Mouse (Mus musculus) hindlimb bud, embryonic 11.5 days (tissue): ENCODE results near the gene Ank3.

Experiments
- DNase-seq: peaks from one replicate; pipeline ENCODE4 v3.0.0-alpha.2; 2012; ENCODE audit warnings: low read depth, low spot score; ENCODE audit errors: extremely low spot score

Gene Ank3

DNA sequence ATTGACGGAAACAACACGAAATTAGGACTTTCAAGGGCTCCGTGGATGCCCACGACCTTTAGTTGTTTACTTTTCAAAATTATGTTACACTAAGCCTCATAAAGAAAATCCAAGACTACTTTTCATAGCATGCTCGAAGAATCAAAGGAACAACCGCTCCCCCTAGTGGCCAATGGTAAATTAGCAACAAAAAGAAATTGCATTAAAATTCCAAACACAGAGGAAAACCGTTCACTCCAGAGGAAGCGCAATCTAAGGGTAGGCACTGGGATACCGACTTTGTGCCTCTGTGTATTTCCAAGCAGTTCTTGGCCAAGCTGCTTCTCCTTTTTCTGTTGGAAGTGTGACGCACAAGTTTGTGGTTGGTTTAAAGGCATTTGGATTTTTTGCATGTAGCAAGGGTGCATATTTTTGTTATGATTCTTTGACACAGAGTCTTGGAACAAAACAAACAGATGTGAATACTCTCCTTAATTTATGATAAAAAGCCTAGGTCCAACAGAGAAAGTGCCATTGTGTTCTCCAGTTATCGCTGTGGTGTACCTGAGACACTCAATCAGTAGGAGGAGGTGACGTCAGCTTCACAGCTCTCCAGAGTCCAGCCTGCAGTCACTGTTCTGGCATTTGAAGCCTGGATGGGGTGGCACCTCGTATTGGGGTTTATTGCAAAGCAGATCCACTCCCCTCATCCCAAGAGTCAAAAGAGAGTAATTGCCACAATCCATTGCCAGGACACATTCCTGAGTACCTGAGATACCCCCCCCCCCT lies 256.5 kb downstream of the Ank3 start:
- peak; percentile 67 for DNase-seq

DNA sequence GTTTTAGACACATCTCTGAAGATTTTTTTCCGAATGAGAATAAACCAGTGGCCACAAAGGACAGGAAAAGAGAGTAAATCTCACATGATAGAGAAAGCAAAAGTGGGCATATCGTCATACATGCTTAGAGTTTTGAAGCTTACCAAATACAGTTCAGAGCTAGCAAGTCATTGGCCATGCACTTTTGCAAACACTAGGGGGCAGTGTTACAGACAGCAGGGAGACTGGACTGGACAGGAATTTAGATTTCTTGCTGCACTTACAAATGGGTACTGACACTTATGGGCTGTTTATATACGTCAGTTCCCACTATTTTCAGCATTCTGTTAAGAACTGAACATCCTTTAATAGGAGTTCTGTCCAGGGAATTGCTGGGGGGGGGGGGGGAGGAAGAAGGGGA lies 257.7 kb downstream of the Ank3 start:
- peak; percentile 35 for DNase-seq

DNA sequence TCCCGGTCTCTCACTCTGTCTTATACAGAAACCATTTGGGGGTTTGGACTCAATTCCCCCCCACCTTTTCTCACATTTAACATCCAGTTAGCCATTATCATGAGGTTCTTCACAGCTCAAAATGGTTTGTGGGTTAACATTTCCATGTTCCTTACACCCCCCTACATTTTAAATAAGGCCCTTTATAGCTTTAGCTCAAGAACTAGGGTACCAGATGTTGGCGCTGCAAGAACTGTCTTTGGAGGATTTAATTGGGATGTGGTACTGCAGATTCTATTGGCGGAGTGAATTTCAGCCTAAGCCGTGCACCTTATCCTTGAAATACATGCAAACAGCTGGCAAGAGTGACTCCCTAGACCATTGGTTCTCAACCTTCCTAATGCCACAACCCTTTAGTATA lies 261.2 kb downstream of the Ank3 start:
- DNase-seq = no peak

DNA sequence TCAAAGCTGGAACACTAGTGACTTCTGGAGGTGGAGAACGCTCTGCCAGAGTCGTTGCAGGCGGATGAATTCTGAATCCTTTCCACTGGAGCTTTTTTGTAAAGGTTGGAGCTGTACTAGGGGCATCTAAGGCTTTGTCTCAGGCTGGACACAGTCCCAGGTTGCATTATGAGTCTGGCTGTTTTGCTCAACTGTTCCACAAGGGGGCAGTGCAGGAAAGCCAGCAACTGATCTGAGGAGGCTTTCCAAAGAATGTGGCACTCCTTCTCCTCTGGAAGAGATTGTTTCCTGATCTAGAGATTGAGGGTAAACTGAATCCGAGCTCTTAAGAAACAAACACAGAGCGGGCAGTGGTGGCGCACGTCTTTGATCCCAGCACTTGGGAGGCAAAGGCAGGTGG lies 263.8 kb downstream of the Ank3 start:
- peak; percentile 71 for DNase-seq

DNA sequence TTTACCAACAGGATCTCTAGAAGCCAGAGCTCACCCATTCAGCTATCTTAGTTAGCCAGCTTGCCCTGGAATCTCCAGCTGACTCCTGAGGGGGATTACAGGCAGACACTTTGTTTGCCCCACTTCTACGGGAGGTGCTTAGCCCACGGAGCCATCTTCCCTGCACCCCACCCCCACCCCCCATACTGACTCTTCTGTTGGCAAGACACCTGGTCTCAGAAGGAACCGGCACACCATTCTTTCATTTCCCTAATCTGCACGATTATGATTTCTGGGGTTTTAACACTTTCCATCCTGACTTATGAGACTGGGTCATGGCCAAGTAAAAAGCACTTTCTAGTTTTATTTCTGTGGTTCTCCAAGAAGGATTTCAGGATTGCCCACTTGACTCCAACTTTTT lies 268.9 kb downstream of the Ank3 start:
- no peak for DNase-seq

DNA sequence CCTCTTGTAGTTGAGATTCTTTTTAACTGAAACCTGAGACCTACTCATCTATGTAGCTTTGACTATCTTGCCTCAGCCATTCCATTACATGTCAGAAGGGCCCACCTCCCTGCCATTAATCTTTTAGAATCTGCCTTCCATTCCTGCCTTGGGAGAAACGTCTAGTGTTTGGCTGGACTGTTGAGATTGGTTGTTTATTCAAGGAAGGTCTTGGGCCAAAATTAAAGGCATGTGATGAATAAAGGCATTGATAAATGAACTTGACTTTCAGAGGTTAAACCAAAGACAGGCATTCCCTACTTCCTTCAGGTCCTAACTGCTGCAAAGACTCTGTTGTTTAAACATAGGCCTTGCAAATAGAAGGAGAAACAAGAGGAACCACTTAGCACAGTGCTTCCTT lies 271.9 kb downstream of the Ank3 start:
- no peak for DNase-seq

DNA sequence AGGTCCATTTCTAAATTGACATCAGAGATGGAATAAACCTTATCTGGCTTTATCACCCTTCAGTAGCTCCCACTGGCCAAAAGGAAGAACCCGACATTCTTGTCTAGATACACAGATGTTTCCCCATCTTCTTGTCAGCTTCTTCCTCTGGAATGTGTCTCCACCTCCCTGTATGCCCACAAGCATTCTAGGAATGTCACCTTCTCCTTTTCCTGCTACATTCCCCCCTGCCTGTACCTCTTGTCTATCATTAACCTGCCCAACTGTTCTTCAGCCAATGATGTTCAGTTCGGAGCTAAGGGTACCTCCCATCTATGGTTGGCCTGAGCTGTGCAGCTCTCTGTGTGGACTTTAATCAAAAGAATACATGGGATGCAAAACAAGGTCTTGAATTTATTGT lies 272.4 kb downstream of the Ank3 start:
- no peak for DNase-seq

DNA sequence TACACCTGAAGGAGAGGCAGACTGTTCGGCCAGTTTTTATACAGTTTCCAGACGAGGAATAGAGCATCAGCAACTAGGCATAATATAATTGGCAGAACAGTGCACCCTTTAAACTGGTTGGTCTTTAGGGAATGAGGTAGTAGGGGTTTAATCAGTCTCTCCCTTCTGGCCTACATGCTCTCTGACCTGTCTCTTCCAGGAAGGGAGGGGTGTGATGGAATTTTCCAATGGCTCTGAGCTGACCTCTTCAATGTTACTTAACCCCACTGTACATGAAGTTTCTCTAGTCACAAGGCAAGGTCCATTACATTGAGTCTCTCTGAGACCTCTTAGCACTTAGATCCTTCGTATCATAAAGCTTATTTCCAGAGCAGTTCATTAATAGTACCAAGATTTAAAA lies 272.9 kb downstream of the Ank3 start:
- DNase-seq = no peak

DNA sequence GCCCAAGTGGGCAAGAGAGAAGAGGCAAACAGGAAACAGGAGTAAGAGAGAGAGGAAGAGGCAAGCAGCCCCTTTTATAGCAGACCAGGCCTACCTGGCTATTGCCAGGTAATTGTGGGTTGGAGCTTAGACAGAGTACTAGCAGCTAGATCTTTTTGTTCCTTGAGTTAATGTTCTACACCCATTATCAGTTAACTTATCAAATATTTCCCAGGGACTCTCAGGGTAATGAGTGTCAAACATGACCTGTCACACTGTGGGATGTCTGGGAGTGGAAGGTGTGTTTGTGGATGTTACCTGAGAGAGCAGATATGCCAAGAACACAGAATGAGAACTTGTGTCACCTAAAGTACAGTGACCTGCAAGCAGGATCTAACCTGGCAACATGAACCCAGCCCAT lies 274.0 kb downstream of the Ank3 start:
- DNase-seq = no peak

DNA sequence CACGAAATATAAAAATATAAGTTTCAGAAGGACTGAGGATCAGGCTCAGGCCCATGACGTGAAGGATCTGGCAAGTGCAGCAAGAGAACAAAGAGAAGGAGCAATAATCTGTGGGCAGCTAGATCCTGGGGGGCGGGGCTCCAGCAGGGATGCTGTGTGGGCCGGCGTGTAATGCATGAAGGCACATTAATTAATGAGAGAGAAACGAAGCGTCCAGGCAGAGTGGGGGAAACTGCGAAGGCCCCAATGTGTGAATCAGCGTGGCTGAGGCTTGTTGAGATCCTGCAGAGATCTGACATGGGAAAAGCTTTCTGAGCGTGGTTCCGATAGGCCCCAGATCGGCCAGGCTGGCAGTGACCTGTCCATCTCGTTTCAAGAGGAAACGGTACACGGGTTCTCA lies 279.7 kb downstream of the Ank3 start:
- no peak for DNase-seq

DNA sequence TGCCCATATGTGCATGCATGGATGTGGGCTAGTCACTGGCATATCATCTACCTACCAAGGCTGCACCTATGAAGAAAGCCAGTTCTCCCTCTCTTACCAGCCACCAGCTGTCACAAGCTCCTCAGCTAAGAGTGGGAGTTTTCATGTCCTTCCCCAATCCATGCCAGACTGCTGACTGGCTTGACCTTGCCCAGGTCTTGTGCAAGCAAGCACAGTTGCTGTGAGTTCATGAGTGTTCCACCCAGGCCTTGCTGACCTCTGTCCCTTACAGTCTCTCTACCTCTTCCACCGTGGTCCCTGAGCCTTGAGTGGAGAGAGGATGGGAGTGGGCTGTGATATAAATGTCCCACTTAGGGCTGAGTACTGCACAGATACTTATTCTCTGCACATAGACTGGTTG lies 287.8 kb downstream of the Ank3 start:
- DNase-seq = no peak

DNA sequence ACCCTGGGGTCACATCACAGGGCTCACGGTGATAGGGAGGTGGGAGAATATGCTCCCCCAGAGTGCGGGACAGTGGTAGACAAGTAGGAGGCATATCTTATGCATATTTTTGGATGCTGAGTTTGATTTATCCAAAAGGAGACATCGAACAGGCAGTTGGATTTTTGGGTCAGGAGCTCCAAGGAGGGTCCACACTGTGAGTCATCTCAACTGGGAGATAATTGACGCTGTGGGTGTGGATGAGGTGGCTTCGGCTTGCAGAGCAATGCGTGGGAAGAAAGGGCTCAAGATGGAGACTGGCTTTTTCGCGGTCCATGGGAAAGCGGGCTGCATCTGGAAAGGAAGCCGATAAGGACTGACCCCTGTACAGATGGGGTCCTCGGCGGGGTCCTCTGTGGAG lies 290.5 kb downstream of the Ank3 start:
- DNase-seq = no peak

DNA sequence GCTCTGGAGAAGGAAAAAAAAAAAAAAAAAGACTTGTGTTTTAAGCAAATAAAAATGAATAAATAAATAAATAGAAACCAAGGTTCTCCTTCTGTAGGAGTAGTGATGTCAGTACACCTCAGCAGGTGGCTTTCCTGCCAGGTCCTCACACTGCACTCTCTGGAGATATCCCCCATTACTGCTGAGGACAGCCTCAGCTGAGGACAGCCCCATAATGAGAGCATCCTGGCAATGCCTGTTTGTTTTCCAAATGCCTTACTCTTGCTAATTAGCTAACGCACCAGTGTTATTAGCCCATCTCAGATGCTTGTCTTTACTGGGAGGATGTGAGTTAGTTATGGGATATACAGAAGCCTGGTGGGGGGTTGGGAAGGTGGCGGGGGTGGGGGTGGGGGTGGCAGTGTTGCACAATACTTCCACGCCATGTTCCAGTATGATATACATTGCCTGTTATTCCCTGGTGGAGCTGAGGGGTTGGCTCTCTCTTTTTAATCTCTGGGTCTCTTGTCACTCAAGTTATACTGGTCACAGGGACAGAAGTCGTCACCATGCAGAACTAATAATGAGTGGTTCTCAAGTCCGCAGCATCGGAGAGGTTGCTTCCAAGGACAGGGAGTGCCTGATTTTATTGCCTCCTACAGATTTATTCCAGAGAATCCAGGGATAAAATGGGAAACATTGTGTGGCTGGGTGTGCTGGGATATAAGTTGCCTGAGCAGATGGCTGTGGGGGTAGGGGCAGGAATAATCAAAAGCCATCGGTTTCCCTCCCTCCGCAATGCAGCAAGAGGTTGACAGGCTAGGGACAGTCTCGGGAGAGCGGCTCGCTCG lies 291.8 kb downstream of the Ank3 start:
- no peak for DNase-seq

DNA sequence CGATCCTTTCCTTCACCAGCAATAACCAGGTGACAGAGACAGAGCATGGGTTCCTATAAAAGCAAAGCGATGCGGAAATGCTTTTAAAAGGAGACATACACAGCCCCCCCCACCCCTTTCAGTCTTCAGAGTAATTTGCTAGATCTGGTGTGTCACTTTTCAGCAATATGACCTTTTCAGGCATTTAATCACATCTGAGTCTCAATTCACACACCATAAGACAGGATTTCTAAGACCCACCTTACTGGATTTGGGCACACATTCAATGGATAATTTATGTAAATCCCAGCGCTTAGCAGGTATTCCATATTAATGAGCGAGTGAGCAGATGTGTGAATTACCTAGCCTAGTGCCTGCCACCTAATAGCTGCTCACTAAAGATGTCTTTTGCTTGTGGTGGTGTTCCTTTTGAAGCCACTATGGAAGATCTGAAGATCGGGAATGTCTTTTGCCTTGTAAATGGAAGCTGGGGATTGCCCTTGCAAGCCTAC lies 292.4 kb downstream of the Ank3 start:
- no peak for DNase-seq

DNA sequence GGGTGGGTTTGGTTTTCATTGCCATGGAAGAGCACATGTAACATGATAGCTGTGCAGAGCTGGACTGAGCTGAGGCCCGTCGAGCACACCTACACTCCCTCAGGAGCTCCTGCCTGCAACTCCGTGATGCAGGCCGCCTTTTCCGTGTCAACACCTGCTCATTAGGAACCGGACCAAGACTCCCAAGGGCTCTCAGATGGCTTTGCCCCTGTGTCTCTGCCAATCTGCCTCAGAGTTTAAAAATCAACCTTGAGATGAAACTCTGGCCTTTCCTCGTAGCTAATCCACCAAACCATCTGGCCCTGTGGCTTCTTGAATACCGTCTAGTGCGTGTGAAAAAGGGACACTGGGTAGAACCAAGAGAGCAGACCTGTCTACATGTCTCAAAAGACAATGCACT lies 297.4 kb downstream of the Ank3 start:
- DNase-seq = no peak

DNA sequence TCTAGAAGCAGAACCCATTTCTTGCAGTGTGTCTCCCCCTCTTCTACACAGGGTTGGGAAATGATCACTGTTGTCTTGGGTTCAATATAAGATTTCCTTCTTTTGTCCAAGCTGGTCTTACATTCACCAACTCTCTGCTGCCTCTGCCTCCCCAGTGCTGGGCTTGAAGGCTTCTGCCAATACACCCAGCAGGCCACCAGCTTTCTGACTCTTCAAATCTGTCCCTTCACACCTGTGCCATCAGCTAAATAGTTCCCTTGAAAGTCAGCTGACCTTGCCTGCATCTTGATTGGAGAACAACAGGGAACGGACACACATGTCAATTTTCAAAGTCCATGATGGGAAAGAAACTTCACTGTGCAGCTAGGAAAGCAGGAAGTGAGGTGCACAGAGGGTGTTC lies 300.1 kb downstream of the Ank3 start:
- no peak for DNase-seq

DNA sequence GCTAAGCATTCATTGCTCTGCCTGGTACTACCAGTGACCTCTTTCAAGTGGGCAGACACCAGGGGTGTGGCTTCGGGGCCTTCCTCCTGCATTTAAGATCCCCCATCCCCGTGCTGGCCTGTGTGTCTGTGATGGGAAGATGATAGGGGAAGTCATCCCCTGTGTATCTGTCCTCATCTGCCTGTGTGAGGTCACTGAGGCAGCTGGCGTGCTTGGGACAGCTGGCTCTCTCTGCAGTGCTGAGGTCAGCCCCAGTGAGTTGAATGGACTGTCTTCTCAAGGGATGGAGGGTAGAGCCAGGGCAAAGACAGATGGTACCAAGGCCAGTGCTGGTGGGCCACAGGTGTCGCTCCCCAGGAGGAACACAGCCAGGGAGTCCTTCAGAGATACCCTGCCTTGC lies 302.7 kb downstream of the Ank3 start:
- DNase-seq = no peak

DNA sequence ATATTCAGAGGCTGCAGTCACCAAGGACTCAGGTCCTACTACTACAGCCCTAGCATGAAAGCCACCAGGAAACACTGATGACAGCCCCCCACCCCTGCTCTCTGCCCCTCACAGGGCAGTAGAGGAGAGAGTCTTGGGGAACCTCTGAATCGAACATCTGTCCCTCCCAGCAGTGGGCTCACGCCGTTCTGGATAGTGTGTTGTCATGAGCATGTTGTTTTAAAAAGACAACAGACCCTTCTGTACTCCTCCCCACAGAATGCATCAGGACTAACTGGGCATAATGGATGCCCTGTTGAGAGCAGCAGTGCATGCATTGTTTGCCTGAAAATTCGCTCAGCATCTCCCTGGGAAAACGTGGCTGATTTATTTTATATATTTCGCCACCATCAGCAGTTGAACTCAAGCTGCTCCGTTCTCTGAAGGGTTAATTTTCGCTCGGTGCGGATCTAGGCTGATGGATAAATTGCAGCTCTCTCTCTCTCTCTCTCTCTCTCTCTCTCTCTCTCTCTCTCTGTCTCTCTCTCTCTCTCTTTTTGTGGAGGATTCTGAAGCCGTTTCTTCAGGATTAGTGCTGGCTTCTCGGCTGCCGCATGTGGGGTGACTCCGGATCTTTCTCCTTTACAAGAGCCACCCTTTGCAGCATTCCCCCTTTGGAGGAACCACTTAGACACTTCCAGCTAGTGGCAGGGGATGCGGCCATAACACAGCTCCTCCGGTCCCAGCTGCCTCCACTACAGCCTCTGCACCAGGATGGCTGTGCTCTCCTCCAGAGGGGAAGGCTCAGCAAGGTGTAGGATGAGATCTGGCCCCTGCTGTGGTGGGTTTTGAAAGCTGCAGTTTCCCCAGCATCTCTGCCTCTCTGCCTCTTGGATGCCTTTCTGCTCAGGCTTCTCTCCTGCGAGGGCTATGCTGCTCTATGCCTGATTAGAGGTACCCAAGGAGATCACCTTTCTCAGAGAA lies 307.5 kb downstream of the Ank3 start:
- DNase-seq = no peak

DNA sequence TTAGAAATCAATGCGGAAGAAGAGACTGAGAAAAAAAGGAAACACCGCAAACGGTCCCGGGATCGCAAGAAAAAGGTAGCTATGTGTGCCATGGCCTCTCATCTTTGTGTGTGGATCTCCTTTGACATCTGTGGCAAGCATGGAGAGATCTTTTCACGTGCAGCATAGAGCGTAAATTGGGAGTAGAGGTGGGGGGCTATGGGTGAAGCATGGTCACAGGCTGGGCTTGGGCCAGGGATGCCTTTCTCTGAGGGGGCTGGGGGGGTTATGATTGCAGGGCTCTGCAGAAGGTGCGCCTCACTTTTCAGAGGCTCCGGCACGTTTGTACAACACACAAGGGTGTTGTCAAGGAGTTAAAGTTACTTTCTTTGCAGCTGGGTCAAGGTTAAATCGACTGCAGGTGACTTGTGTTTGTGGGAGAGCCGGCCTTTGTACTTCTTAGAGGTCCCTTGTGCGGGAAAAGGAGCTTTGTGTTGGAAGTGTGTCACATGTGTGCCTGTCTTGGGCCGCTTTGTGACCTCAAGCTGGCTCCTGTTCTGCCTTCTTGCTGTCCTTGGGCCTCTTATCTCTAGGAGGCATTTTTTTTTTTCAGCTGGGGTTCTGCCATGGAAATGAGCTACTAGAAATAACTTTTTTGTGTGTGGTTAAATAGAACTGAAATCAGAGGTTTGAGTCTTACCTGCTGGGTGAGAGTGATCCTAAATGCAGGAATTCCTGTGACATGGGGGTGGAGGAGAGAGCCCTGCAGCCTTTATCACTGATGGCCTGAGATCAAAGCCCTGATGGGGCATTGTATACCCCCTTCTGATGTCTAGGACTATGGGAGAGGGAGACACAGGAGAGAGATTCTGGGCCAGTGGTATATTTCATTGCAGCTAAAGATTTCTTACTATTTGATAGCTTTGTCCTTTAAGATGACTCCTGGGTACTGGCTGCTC lies 308.5 kb downstream of the Ank3 start:
- no peak for DNase-seq
